Mouse (Mus musculus) lung, postnatal 36 days (tissue): ENCODE results near the gene Gabbr2.
A peak's percentile ranks its signal among the peaks of the same experiment; 100 is the strongest.

Experiments used
- DNase-seq: peaks from one replicate; pipeline ENCODE4 v3.0.0; 2022; ENCODE audit warnings: mixed read lengths

The Gabbr2 gene

GRCm38 (mm10) chr4:46806876-46807275 lies 184.8 kb downstream of the Gabbr2 start:
- DNase-seq, result no peak

- no peak for DNase-seq
Observed at GRCm38 (mm10) chr4:46805910-46806309, 185.8 kb downstream of the Gabbr2 start.

GRCm38 (mm10) chr4:46802386-46802785 lies 189.3 kb downstream of the Gabbr2 start:
- DNase-seq, result no peak

DNA sequence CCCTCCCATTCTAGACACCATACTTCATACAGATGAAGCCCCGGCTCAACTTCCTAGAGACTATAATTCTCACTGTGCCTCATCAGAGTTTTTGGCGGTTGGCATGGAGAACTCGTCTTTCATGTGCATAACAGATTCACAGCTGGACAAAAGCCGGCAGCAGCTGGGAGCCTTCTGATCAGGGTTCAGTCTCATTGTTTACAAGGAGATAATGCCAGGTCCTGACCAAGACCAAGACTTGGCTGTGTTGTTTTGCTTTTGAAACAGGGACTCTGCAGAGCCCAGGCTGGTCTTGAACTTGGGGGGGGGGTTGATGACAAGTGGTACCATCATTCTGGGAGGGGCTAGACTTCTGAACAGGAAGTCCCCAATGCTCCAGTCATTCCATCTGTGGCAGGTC lies 191.8 kb downstream of the Gabbr2 start:
- peak; percentile 44 for DNase-seq

DNA sequence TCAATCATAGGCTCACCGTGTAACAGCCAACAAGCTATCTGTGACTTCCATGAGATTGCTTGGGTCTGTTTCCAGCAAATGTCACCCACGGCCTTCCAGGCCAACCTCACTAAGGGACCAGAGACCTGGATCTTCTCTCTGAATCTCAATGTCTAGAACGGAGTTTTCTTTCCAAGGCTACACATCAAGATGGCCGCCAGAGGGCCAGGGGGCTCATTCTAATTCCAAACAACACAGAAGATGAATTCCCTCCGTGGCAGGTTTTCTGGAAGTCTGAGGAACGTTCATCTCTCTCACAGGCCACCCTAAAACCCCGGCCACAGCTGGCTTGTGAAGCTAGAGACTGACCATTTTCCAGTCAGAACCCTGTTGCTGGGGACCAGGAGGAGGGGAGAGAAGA lies 196.0 kb downstream of the Gabbr2 start:
- no peak for DNase-seq

DNA sequence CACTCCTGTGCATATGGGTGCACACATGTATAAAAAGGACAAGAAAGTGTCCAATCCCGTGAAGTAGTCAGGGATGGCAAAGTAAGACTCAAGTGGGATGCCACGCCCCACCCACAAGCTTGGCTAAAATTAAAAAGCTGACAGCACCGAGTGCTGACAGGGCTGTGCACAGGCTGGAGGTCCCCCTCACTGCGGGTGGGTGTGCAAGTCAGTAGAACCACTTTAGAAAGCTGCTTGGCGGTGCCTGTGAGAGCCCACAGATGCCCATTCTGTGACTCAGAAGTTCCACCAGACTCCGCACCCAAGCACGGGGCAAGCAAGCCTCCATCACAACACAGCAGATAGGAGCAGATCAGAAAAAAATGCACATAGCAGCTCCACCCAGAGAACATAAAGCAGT lies 197.1 kb downstream of the Gabbr2 start:
- DNase-seq, result no peak

DNA sequence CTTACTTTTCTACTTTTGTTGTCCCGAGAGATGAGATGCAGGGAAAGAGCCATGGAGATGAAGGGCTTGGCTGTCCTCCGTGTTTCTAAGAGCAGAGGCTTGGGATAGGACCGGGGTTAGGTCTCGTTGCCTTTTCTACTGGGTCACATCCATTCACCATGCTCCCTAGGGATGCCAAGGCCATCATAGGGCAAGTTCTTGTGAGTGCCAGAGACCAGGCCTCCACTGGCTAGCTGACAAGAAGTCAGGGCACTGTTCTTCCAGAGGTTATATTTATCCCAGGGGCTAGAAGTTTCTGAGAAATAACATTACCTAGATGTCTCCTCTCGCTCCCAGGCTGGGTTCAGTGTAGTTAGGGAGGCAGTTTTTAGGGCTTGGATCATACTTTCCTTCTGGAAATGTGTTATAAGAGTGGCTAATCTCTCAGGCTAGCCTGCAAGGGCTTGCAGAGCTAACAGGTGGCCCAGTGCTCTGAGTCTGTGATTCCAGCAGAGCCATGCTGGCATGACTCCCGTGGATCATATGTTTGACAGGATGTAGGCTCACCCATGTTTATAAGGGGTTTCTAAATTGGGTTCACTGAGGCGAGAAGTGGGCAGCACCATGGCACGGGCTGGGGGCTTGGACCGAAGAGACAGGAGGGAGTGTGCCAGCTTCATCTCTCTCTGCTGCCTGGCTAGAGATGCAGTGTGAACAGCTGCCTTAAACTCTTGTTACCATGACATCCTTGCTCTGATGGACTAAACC lies 199.2 kb downstream of the Gabbr2 start:
- no peak for DNase-seq

DNA sequence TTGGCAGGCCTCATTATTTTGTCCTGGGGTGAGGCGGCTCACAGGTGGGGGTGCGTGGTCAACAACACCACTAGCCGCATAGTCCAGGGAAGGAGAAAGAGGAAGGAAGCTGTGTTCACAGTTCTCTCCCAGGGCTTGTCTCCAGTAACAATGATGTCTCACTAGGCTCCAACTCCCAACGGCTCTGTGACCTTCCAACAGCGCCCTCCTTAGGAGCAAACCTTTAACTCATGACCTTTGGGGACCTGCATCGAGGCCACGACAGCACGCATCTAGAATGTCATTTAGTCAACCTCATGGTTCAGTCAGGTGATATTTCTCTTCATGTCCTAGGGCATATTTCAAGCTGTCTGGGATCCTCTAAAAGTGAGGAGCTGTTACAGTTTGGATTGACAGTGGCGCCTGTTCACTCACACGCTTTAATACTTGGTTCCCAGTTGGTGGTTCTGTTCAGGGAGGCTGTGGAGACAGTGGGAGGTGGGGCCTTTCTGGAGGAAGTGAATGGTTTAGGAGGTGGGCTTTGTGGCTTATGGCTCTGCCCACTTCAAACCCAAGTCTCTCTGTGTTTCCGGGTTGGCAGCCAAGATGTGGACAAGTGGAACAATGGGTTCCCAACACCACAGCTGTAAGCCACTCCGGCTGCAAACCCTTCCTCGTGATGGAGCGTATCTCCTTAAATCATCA lies 200.3 kb downstream of the Gabbr2 start:
- DNase-seq, result no peak

- no peak for DNase-seq
Observed at GRCm38 (mm10) chr4:46790609-46791267, 200.9 kb downstream of the Gabbr2 start.

- no peak for DNase-seq
Observed at GRCm38 (mm10) chr4:46784430-46785049, 207.1 kb downstream of the Gabbr2 start.

GRCm38 (mm10) chr4:46781109-46781508 lies 210.6 kb downstream of the Gabbr2 start:
- no peak for DNase-seq

GRCm38 (mm10) chr4:46775959-46776358 lies 215.7 kb downstream of the Gabbr2 start:
- DNase-seq, result peak; percentile 14

DNA sequence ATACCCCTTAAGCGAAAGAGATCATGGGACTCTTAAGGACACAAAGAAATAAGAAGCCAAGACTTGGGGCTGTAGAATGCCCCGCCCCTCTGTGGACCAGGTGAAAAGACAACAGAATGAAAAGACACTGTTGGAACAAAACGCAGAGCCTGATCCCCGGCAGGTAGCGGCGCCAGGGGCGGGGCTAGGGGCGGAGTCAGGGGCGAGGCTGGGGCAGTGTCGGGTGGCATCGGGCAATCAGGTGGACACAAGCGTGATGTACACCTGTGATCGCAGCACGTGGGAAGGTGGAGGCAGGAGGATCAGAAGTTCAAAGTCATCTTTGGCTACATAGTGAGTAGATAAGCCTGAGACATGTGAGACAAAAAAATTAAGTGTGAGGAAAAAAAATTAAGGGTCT lies 217.0 kb downstream of the Gabbr2 start:
- DNase-seq, result peak; percentile 14

GRCm38 (mm10) chr4:46773243-46773642 lies 218.4 kb downstream of the Gabbr2 start:
- DNase-seq, result no peak

DNA sequence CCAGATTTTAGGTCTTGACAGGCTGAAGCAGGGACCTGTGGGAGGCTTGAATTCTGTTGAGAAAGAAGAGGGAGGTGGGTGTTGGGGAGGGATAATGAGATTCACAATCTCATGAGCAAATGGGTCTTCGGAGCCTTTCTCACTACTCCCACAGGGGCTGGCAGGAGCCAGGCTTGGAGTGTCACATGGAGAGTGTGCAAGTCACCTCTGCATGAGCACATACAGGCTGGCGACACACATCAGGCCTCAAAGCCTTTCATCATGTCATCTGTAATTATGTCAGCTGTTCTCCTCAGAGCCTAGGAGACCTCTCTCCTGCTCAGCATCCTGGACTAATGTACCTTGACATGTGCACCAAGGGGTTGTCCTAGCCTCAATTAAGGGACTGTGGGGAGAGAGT lies 219.1 kb downstream of the Gabbr2 start:
- no peak for DNase-seq

DNA sequence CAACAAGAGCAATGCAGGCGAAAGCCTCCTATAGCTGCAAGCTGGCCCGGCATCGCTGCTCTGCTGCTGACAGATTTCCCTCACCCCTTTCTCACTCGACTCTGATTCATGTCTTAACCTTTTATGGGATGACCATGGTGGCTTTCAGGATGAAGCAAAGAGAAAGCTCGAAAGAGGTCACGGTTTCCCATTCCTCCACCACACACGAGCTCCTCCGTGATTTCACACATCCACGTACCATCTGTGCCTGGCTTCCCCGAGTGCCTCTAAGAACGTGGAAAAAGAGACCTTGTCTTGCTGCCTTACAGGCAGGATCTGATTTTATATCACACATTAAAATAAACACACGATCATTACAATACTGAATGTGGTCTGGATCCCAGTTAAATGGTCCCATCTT lies 220.6 kb downstream of the Gabbr2 start:
- DNase-seq, result no peak

DNA sequence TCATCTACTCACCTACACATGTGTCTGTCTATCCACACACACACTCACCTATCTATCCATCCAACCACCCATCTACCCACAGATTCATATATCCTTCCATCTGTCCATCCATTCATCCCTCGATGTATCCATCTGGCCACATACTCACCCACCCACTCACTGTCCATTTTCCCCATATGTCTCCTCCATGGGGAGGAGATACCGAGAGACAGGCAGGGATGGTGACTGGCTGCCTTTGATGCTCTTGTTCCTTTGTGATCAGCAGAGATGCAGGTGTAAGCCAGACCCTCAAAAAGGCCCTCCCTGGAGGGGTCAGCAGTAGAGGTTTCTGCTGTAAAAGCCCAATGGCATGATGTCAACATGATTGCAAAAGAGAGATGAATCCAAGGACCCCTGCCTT lies 221.0 kb downstream of the Gabbr2 start:
- no peak for DNase-seq

DNA sequence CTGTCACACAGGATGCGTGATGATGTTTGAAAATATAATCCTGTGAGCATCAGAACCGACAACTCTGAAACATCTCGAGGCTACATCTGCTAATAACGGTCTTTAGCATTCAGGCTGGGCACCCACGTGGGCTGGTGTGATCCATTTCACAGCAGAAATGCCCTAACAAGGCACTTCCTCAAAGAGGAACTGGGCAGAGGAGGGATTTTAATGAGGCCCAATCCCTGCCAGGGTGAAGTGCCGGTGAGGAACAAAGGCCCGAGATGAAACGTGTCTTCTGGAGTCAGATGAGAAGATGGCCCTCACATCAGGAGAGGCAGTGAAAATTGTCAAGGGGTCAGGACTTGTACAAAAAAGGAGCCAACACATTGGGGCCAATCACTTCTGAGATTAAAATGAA lies 221.6 kb downstream of the Gabbr2 start:
- DNase-seq, result no peak

- DNase-seq, result no peak
Observed at GRCm38 (mm10) chr4:46766326-46766725, 225.3 kb downstream of the Gabbr2 start.

DNA sequence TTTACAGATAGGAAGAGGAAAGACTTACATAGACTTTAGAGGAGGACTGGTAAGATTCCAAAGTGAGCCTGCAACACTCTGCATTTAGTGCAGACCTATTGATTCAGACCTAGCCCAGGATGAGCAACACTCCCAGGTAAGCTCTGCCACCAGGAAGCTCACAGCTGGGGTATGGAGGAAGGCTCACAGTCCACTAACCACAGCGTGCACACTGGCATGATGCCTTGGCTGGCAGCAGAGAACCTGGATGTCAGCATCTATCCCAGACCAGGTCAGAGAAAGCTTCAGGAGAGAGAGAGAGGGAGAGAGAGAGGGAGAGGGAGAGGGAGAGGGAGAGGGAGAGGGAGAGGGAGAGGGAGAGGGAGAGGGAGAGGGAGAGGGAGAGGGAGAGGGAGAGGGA lies 231.8 kb downstream of the Gabbr2 start:
- no peak for DNase-seq

DNA sequence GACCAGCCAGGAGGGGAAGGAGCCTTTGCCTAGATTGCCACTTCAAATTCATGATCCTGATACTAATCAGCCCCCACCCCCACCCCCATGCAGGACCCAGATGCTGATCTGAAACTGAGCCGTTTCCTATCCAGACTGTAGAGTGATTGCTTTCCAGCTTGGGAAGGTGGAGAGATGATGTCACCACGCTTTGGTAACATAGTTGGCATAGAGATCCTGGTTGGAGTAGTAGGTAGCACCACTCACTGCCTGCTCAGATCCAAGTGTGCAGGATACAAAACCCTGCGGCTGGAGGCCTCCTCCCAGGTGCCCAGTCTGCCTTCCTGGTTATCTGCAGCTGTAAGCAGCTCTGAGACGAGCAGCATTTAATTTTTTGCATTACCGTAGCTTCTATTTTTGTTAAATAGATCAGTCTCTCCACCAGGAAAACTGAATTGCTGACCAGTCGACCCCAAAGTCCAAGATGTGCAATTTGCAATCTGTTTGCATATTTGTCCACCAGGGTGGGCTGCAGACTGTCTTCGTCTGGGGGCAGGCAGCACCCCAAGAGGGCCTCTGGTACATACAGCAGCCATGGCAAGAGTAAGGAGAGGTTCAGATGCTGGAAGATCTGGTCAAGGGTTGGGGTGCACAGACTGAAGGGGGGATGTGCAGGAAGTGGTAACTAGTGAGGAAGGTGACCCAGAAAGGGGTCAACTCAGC lies 233.2 kb downstream of the Gabbr2 start:
- DNase-seq, result no peak

GRCm38 (mm10) chr4:46754407-46755194 lies 237.1 kb downstream of the Gabbr2 start:
- DNase-seq, result no peak
